Mouse (Mus musculus): ENCODE results near the gene Ptma.

DNA sequence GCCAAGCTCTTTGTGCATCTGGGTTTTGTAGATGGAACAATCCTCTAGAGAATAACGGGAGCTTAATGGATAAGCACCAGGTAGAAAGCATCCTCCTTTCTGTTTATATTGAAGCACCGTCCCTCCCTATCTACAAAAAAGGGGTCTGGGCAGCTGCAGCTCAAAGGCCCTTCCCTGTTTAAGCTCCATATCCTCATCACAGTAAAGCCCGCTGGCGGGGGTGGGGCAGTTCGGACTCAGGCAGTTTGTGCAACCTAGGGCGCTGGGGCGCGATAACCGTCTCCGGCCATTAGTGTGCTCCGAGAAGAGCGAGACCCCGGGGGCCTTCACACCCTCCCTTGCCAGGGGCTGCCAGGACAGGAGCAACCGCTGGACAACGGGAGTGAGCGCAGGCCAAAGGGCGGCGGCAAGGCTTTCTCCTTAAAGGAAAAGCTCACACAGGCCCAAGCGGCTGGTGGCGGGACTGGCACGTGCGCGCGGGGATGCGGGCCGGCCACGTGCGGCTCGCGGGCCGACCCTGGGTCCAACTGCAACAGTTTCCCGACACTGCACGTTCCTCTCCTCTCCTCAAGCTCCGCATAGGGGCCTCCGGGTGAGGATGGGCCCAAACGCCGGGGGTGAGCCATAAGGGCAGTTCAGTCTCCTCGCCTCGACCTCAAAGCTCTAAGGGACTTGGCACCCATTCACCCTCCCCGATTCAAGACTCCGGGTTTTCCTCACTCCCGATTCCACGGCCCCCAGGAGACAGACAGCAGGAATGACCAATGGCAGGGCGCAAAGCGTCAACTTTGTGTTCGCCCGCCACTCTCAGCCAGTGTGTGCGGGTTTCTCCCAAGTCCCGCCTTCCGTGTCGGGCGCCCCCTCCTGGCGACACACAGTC, 1.7 kb upstream of the Ptma start:
- TF ChIP-seq CTCF (IDR thresholded peaks at IDR 0.05; ENCODE audit: low read depth) (peak; percentile 91), EP300 (IDR thresholded peaks at IDR 0.05; ENCODE audit: low read depth) (no peak)
